Mouse (Mus musculus) Patski (cell line): Measurements from ENCODE around the gene Tars. TPM values are rescaled to one million over a fixed set of nuclear protein-coding genes. Genes with fewer than 3 reads are reported as not detected.

ENCODE experiments used
- ATAC-seq: fragments of 100-300 bp; one replicate; pipeline ENCODE4 v1.8.0; 2021
- CTCF ChIA-PET: fragments of 350-600 bp; sonication (Branson Sonifier 250); formaldehyde crosslinking; loops from one replicate; lab custom pipeline; 2022; ENCODE audit warnings: inconsistent platforms; lab: Charles Lee
- POLR2A ChIA-PET: fragments of 350-600 bp; sonication (Branson Sonifier 250); formaldehyde crosslinking; loops from one replicate; lab custom pipeline; 2022; ENCODE audit warnings: antibody characterized with exemption, inconsistent platforms; lab: Charles Lee
- DNase-seq: peaks from one replicate; pipeline ENCODE4 v3.0.0-alpha.2; 2011; ENCODE audit warnings: low read depth, low spot score
- H3K27me3 ChIP-seq: fragments of 371-371 bp; one replicate; pipeline ENCODE4 v1.5.1; 2021
- CTCF ChIP-seq: fragments of 100-300 bp; IDR thresholded peaks from one replicate; pipeline ENCODE4 v1.5.1; 2021
- in situ Hi-C: fragments of 300-500 bp; cut with MboI; formaldehyde crosslinking; loops from 3 replicates; pipeline ENCODE4 v1.11.1; 2018; ENCODE audit warnings: low pct_unique_long_range_greater_than_20kb, mixed read lengths
- polyA plus RNA-seq: library from polyadenylated mRNA; unstranded; gene quantifications from one replicate; pipeline ENCODE4 v1.2.3, GENCODE M21; 2021

Tars gene
- 74.1 TPM for polyA plus RNA-seq

- ChIA-PET CTCF (interaction anchor here (0.8 to 1.9 kb wide), 4 partner anchors 8 to 19 kb away, joined by 3 to 5 read pairs (median 4); no protein-coding TSS in a partner anchor), POLR2A (no interaction called here)
- H3K27me3 ChIP-seq: no peaks in the 10 kb centered on the region
- in situ Hi-C loops: loop anchor here (10.0 to 25.0 kb wide), 2 partner anchors 688 to 915 kb away; partner anchors contain the start of genes Brix1 and Rad1
- peak; percentile 100 for ATAC-seq
- no peak for TF ChIP-seq CTCF
- DNase-seq: peak; percentile 93
Observed at GRCm38 (mm10) chr15:11399356-11400067, at the start of gene Tars. Tars (minus strand) TSS chr15:11399665.

GRCm38 (mm10) chr15:11437361-11437760 is 37.9 kb upstream of the Tars start:
- CTCF ChIA-PET: no interaction called here
- no peak for TF ChIP-seq CTCF
- H3K27me3 ChIP-seq: peaks cover 4% of the 10 kb centered on the region
- DNase-seq (no peak), ATAC-seq (no peak)
- POLR2A ChIA-PET: no interaction called here
- in situ Hi-C loops: no loop called here

- POLR2A ChIA-PET: no interaction called here
Observed at GRCm38 (mm10) chr15:11436709-11437280, 37.3 kb upstream of the Tars start.

DNA sequence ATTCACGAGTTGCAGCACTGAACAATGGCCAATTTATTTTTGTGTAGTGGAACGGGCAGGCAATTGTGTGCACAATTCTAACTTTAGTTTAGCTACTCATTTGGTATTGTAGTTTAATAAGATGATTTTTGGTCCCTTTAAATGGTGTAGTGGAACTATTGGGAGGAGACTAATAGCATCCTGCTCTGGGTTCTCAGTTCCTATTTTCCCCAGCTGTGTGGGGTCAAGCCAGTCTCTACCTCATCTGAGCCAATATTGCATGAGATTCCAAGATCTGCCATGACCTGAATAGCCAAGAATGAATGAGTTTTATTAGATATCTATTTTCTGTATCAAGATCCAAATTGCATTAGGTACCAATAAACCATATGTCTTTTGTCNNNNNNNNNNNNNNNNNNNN is 27.4 kb upstream of the Tars start:
- in situ Hi-C loops: no loop called here
- no peak for ATAC-seq
- ChIA-PET POLR2A (no interaction called here), CTCF (no interaction called here)
- no peak for DNase-seq
- no peaks in the 10 kb centered on the region for H3K27me3 ChIP-seq
- TF ChIP-seq CTCF: no peak

More at GRCm38 (mm10) chr15:11436709-11437280, 37.3 kb upstream of the Tars start:
- DNase-seq (no peak), ATAC-seq (no peak)
- peaks cover 4% of the 10 kb centered on the region for H3K27me3 ChIP-seq
- in situ Hi-C loops: no loop called here
- TF ChIP-seq CTCF: peak; percentile 17
- CTCF ChIA-PET: no interaction called here

DNA sequence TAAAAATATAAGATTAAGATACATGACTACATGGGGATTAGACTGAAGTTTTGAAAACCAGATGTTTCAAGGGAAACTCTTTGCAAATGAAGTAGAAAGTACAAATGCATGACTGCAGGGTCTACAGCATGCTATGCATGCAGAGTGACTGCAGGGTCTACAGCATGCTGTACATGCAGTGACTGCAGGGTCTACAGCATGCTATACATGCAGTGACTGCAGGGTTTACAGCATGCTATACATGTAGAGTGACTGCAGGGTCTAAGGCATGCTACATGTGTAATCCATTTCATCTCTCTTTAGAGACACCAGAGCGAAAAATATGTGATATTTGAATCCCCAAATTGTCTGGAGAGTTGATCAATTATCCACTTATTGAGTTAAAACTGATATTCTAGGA is 14.0 kb upstream of the Tars start:
- H3K27me3 ChIP-seq: no peaks in the 10 kb centered on the region
- in situ Hi-C loops: loop anchor here (5.0 to 25.0 kb wide), 2 partner anchors 174 to 674 kb away; no protein-coding TSS in a partner anchor
- ChIA-PET CTCF (no interaction called here), POLR2A (no interaction called here)
- no peak for DNase-seq
- no peak for TF ChIP-seq CTCF
- ATAC-seq: no peak

DNA sequence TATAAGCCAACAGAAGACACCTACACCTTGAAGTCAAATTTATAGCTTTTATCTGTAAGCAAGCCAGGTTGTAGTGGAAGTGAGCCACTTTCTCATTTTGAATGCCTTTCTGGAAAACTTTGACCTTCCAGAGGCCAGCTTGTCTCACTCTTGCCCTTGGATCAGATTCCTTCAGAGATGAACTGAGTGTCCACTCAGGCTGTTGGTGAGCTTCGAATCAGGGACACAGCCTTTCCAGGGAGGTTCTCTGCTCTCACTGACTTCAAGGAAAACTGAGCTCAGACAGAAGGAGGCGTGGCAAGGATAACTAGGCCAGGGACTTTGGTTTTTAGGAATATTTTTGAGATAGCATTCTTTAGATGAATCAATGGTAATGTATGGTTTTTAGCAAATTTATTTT is 13.1 kb upstream of the Tars start:
- ChIA-PET POLR2A (no interaction called here), CTCF (interaction anchor here (0.8 to 1.4 kb wide), 3 partner anchors 29 to 559 kb away, joined by 3 read pairs; no protein-coding TSS in a partner anchor)
- H3K27me3 ChIP-seq: no peaks in the 10 kb centered on the region
- ATAC-seq (no peak), DNase-seq (no peak)
- in situ Hi-C loops: loop anchor here (5.0 to 25.0 kb wide), 2 partner anchors 175 to 675 kb away; no protein-coding TSS in a partner anchor
- TF ChIP-seq CTCF: no peak

DNA sequence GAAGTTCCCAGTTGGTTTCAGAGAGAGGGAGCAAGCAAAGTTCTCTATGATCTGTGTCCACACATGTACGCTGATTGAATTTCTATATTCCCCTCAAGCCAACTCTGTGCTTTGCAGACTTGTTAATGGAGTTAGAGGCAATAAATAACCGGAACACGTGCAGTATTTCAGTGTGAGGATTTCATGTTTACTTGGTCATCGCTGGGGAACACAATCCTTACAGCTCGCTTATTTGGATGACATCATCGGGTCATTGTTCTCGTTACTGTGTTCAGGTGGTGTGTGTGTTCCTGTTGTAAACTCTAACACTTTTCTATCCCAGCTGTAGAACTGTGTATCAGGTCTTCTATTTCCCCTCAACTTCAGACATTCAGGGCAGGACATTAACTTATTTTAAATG is 12.4 kb upstream of the Tars start:
- ChIA-PET CTCF (interaction anchor here (0.8 to 1.4 kb wide), 2 partner anchors 29 to 176 kb away, joined by 3 read pairs; no protein-coding TSS in a partner anchor), POLR2A (no interaction called here)
- ATAC-seq (no peak), DNase-seq (no peak)
- no peaks in the 10 kb centered on the region for H3K27me3 ChIP-seq
- no peak for TF ChIP-seq CTCF
- in situ Hi-C loops: loop anchor here (5.0 to 25.0 kb wide), 2 partner anchors 175 to 675 kb away; no protein-coding TSS in a partner anchor

GRCm38 (mm10) chr15:11408155-11408826 is 8.8 kb upstream of the Tars start:
- DNase-seq (no peak), ATAC-seq (peak; percentile 64)
- peak; percentile 66 for TF ChIP-seq CTCF
- POLR2A ChIA-PET: no interaction called here
- in situ Hi-C loops: loop anchor here (5.0 to 25.0 kb wide), 4 partner anchors 349 to 679 kb away; partner anchors contain the start of gene Npr3
- peaks cover 3% of the 10 kb centered on the region for H3K27me3 ChIP-seq
- CTCF ChIA-PET: interaction anchor here (0.6 to 2.7 kb wide), 15 partner anchors 9 to 563 kb away, joined by 3 to 15 read pairs (median 4); partner anchors contain the start of gene Tars

- POLR2A ChIA-PET: no interaction called here
- in situ Hi-C loops: loop anchor here (5.0 to 25.0 kb wide), 4 partner anchors 350 to 680 kb away; partner anchors contain the start of gene Npr3
- peak; percentile 70 for ATAC-seq
Observed at GRCm38 (mm10) chr15:11407381-11407780, 7.9 kb upstream of the Tars start.

GRCm38 (mm10) chr15:11406769-11407168 is 7.3 kb upstream of the Tars start:
- CTCF ChIA-PET: interaction anchor here (0.8 to 2.7 kb wide), 17 partner anchors 8 to 565 kb away, joined by 3 to 15 read pairs (median 3); partner anchors contain the start of gene Tars
- no peak for TF ChIP-seq CTCF
- no peak for ATAC-seq
- DNase-seq: no peak
- H3K27me3 ChIP-seq: peaks cover 3% of the 10 kb centered on the region
- POLR2A ChIA-PET: interaction anchor here (0.8 kb wide), 1 partner anchor 598 kb away, joined by 4 read pairs; no protein-coding TSS in a partner anchor
- in situ Hi-C loops: loop anchor here (5.0 to 25.0 kb wide), 4 partner anchors 351 to 681 kb away; partner anchors contain the start of gene Npr3

More at GRCm38 (mm10) chr15:11407381-11407780, 7.9 kb upstream of the Tars start:
- H3K27me3 ChIP-seq: peaks cover 3% of the 10 kb centered on the region
- CTCF ChIA-PET: interaction anchor here (0.8 to 2.7 kb wide), 18 partner anchors 8 to 564 kb away, joined by 3 to 15 read pairs (median 4); partner anchors contain the start of gene Tars
- no peak for DNase-seq
- peak; percentile 86 for TF ChIP-seq CTCF
